Mouse (Mus musculus) adrenal gland, adult 18-20 months (tissue): ENCODE data around the gene Fam166b. TPM values are rescaled to one million over a fixed set of nuclear protein-coding genes. Genes with fewer than 3 reads are reported as not detected.

Source experiments
- DNase-seq, 2 experiments: peaks; one replicate each; pipeline ENCODE4 v3.0.0; 2021 to 2022; ENCODE audit warnings: low spot score in 2 of 2
- long read RNA-seq, 2 experiments: library from polyadenylated mRNA; stranded (forward); transcript quantifications; one replicate each; pipeline ENCODE4 v2.0.0; 2021
- total RNA-seq, 2 experiments: library from RNA; stranded (reverse); gene quantifications; 1 replicate in 1 of 2; 2 replicates in 1 of 2; pipeline ENCODE4 v1.2.3; 2021

Gene Fam166b
- total RNA-seq = not detected
- long read RNA-seq, experiment 1 = 0 reads
- long read RNA-seq, experiment 2 = 0 reads

DNA sequence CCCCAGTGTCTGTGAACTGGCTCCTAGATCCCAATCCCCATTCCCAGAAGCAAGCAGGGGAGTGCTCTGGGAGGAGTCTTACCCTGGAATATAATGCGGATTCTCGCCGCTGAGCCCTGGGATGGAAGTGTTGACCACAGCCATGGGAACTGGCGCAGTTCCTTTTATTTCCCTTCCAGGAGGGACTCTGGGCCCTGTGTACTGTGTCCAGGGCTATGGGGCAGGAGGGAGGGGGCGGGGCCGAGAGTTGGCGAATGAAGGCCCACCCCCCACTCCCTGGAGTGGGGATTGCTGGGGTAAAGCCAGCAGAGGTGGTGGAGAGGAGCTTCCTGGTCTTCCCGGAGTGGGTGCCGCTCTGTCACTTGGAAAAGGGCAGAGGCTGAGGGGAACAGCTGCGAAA lies at the start of gene Fam166b:
TSS of gene Fam166b (minus strand) at position 189 of the 400 bp plus-strand sequence.
- DNase-seq = no peak

DNA sequence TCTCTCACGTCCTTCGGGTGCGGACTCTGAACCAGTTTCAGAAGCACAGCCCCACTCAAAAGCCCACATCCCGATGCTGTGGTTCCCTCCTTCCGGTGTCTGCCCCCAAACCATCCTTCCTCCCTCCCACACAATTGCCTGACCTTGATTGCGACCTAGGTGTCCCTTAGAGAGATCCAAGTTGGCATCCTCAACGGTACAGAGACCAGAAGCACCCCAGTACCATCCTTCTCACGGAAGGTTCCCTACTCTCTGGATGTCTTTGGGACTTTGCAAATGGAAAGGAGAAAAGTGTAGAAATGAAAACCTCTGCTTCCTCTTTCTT lies 49.6 kb upstream of the Fam166b start:
- DNase-seq = no peak

DNA sequence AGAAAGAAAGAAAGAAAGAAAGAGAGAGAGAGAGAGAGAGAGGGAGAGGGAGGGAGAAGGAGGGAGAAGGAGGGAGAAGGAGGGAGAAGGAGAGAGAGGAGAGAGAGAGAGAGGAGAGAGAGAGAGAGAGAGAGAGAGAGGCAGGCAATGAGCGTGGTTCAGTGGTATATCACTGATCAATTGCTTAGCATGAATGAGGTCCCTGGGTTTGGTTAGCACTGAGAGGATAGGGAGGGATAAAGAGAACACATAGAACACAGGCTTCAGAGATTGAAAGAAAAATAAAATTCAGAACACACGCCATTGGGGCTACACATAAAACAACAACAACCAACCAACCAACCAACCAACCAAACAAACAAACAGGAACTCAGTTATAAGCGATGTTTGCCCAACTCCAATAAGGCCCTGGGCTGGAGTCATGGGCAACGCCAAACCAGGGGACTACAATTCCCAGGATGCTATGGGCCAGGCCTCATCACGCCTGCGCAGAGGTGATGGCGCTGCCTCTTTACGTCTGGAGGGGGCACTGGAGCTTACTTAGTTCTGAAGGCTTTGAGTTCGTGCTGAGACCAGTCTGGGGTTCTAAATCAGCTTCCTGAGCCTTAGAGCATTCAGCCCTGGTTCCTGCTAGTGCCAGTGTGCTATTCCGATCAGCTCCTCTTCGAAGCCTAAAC lies 49.1 kb upstream of the Fam166b start:
- DNase-seq = peak; percentile 79 to 81

DNA sequence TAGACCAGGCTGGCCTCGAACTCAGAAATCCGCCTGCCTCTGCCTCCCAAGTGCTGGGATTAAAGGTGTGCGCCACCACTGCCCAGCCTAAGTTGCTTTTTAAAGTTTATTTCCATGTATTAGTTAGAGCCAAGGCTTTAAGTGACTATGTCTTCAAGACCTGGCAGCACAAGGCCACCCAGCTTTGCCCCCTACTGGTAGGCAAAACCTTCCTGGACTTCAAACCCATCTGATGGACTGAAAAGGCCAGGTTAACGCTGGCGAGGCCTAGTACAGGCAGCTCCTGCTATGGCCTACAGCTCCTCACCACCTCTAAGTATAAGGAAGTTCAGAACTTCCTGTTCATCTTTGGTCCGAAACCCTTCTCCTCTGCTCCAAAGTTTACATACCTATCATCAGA lies 47.7 kb upstream of the Fam166b start:
- DNase-seq = no peak

DNA sequence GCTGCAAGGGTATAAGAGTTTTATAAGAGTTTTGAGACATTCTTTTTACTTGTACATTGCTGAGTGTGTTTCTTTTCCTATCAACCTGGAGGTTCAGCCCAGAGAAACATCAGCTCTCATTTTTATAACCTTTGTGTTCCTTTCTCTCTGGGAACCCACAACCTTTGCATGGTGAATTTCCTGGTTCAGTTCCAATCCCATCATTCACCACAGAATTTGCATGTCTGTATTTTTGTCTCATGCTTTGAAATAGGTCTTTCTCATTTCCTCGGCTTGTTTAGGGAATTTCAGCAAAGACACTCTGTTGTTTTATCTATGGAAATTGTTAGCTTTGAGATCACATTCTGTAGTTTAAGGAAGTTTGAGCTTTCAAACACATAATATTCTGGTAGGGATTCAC lies 44.7 kb upstream of the Fam166b start:
- no peak for DNase-seq

DNA sequence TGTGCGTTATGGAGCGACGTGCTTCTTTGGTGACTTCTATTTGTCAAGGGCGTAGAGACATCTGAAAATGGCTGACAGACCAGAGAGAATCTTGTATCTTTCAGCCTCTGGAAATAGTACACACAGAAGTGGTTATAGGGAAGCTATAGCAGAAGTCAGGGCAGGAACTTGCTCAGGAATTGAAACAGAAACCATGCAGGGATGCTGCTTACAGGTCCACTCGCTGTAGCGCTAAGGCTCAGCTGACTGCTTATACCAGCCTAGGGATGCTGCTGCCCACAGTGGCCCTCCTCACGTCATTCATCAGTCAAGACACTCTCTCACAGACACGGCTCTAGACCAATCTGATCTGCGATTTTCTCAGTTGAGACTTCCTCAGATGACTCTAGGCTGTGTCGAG lies 41.4 kb upstream of the Fam166b start:
- no peak for DNase-seq

DNA sequence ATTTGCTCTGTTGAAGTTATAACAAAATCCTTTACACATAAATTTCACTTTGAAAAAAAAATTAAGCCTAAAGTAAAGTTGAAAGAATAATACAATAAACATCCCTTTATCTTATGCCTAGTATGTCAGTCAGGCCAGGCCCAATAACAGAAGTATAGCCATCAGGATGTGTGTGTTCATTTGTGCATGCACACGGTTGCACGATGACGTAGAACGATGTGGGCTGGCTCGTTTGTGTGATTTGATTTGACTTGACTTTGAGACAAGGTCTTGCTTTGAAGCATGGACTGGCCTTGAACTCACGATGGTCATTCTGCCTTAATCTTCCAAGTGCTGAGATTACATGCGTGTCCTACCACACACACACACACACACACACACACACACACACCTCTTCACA lies 37.9 kb upstream of the Fam166b start:
- no peak for DNase-seq

DNA sequence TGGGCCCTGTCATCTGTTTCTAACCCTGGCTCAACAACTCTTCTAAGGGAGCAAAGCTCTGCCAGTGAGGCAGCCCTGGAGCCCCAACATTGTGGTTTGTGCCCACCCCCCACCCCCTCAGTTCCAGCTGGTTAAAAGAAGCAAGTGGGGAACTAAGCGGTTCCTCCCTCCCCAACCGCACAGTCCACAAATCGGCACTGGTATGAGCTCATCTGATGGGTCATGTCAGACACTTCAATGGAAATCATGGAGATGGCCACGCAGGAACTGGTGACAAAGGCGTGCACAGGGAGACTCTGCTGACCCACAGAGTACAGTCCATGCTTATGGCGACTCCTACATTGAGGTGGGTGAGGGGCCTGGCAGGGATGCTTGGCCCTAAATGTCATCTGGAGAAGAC lies 37.0 kb upstream of the Fam166b start:
- DNase-seq = no peak

DNA sequence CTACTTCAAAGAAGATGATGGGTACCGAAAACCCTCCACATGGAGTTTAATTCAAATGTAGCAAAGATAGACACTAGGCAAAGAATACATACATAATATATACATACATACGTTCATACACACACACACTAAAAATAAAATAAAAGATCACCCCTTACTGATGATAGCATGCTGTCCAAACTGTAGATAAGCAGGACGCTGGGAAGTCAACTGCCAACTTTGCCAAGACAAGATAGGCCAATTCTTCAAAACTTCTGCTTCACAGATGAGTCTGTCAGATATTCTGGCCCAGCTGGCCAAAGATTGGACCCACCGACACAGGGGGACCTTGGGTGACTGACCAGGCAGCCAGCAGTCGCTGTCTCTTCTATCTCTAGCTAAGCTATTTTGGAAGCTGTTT lies 34.2 kb upstream of the Fam166b start:
- no peak for DNase-seq

DNA sequence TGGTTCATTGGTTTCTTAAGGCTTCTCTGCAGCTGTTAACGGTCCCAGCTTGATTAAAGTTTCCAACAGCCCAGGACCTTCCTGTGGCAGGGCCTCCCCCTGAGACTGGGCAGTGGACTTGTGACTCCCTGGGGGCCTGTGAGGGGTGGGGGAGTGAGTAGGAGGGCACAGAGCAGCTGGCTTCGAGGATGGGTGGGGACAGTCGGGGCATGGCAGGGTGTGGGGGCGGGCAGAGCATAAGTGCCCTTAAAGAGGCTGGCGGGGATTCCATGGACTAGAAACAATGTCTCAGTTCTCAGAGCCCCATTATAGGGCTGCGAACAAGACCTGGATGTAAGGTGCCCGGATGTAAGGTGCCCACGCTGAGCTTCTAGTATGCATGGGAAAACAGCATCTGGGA lies 28.2 kb upstream of the Fam166b start:
- no peak for DNase-seq

DNA sequence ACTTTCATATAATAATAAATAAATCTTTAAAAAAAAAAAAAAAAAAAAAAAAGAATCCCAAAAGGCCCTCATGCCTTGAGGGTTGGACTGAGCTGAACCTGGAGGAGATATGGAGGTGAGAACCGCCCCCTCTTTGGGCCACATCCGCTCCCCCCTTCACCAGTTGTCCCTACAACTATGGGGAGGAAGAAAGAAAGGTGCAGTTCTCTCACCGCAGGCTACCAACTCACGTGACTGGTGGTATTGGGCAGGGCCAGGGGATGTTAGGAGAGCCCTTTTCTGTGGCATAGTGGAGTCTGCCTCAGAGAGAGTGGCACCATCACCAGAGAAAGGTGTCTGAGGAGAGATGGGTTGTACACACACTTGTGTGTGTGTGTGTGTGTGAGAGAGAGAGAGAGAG lies 27.5 kb upstream of the Fam166b start:
- DNase-seq = no peak

DNA sequence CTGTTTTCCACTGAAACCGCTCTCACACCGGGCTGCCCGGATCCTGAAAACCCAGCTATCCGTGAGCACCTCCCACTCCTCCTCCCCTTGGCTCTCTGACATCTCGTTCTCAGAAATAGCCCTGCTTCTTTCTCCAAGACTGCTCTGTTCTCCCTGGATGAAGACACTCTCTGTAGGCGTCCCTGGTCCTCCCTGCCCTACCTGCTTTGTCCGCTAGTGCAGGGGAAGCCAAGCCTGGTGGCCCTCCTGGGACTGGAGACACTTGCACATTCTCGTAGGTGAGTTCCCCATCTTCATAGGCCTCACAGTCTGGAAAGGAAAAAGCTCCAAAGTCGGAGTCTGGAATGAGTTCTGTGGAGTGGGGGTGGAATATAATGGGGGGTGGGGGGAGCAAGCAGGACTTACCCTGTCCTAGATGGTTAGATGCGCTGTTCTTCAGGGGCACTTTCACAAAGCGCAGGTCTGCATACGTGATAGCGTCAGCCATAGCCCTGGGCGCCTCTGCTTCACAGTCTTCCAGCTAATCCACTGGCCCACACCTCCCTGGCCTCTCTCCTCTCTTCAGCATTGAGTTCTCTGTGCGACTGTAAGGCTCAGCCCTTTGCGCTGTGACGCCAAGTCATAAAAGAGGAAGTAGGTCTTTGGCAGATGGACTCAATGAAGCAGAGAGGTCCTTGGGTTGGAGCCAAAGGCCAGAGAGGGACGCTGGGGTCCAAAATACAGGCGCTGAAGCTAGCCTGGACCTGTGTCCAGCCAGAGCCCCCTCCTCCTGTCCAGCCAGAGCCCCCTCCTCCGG lies 25.3 kb upstream of the Fam166b start, which contains the start of gene Cd72:
TSS of gene Cd72 (minus strand) at position 588 of the 796 bp plus-strand sequence.
- no peak for DNase-seq

DNA sequence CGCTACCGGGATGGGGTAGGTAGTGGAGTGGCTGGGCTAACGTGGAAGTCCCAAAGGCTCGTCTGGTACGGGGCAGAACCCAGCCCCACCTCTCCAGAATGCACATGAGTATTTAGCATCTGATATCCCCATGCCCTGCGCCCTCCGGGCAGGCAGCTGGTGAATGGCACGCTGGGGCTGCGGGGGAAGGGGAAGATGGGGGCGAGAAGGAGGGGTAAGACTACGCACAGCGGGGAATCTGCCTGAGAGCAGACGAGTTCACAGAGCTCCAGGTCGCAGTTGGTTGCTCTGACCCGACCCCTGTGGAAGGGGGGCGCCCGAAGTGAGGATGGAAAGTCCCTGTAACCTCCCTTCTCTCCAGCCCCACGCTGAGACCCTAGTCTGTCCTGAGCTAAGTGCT lies 24.5 kb upstream of the Fam166b start:
- no peak for DNase-seq

DNA sequence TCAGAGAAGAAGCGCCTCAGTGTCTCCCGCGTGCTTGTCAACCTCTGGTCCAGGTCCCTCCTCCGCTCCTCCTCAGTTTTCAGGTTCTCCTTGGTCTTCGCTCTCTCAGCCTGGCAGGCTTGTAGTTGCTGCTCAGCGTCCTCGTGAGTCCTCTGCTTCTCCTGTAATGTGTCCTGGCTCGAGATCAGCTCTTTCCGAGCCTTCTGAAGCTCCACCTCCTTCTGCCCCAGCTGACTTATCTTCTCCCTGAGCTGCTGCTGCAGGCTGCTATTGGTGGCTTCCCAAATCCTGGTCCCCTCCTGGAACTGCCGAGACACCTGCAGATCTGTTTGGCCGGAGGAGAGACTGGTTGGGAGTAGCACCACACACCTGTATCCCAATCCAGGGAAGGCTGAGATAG lies 23.4 kb upstream of the Fam166b start:
- DNase-seq = no peak

DNA sequence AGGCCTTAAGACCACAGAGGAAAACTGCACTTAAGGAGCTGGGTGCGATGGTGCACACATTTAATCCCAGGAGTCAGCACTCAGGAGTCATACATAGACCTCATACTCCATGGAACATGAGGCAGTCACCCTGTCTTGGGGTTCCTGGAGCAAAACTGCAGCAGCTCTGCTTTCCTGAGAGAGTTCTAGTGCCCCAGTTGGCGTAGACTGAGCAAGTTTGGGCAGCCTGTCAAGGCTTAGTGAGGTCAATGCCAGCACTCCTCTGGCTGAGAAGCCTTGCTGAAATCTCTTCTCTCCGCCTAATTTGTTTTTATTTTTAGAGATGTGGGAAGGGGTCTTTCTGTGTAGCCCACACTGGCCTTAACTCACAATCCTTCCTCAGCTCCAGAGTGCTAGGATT lies 19.6 kb upstream of the Fam166b start:
- no peak for DNase-seq

DNA sequence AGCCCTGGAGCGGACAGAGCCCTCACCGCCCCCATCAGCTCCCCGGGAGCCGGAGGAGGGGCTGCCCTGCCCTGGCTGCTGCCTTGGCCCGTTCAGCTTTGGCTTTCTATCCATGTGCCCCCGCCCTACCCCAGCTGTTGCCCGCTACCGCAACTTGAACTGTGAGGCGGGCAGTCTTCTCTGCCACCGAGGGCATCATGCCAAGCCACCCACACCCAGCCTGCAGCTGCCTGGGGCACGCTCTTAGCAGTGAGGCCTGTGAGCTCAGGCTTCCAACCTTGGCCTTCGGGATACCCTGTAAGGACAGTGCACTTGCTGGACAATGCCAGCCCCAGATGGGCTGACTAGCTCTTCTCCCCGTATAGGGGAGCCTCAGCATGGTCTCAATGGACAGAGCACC lies 18.3 kb upstream of the Fam166b start:
- DNase-seq = peak in 1 of 2 experiments; percentile 51

DNA sequence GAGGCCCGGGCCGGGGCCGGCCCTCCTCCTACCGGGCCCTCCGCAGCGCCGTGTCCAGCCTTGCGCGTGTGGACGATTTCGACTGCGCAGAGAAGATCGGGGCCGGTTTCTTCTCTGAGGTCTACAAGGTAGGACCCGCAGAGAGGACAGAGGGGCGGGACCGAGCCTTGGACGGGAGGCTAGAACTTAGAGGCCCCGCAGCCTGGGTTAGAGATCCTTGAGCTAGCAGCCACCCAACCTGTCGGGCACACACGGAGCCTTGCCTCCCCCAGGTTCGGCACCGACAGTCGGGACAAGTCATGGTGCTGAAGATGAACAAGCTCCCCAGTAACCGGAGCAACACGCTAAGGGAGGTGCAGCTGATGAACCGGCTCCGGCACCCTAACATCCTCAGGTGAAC lies 14.6 kb upstream of the Fam166b start:
- no peak for DNase-seq

DNA sequence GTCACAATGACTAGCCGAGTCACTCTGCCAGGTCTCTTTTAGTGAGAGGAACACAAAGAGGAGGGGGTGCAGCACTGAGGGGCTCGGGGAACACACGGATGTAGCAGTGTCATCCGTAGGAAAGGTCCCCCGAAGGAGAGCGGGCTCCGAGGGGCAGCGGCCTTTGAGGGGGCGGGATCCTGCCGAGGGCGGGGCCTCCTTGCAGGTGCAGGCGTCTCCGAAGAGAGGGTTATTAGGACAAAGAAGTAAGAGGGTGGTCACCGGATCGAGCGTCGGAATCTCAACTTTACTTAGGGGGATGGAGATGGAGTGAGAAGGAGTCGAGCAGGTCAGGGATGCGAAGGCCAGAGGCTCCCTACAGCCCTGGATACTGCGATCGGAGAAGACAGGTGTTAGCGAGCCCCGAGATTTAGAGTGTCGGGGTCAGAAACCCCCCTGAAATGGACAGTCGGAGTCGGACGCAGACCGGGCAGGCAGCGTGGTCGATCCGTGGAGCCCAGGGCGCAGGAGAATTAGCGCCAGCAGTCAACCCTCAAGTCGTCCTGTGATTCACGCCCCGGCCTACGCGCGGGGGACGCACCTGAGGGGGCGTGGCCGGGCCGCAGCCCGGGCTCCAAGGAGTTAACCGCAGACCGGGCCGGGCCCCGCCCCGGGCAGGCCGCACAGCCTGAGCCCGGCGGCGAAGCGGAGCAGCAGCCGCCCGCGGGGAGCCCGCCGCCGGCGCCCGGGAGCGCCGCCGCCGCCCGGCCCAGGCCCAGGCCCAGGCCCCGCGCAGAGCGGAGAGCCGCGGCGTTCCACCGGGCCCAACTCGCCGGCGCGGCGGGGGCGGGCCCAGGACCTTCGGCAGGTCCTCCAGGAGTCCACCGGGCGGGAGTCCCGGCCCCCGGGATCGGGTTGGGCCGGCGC lies 13.8 kb upstream of the Fam166b start:
- DNase-seq = peak; percentile 72 to 75

DNA sequence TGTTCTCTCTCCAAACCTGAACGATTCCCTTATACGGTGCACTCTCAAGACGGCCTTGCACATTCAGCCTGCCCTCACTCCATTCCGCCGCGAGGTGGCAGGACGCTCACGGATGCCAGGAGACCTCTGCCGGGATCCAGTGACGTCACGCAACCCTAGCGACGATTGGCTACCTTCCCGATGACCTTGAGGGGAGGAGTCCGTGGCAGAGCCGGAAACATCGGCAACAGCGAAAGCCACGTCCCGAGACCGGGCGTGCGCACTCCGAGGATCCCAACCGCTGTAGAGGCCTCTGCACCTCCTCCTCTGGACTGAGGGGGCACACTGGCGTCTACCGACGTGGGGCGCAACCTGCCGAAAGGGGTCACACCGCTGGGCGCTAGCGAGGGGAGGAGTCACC lies 13.1 kb upstream of the Fam166b start:
- peak; percentile 99 for DNase-seq

DNA sequence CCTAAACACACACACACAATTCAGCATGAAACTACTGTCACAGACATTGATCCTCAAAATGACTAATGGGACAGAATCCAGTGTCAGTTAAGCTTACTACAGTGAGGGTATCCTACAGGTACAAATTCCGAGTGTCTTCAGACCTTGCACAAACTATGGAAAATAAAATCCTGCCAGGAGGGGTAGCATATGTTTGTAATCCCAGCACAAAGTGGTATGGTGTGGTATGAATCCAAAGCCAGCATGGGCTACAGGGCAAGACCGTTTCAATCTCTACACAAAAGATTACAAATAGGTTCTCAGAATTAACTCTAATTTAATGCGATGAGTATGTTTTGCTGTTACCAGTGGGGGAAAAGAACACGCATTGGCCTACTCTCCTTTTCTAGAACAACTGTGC lies 12.7 kb upstream of the Fam166b start, which contains the start of gene Tesk1:
TSS of gene Tesk1 (plus strand) at position 301 of the 400 bp plus-strand sequence.
- DNase-seq = peak in 1 of 2 experiments; percentile 1

DNA sequence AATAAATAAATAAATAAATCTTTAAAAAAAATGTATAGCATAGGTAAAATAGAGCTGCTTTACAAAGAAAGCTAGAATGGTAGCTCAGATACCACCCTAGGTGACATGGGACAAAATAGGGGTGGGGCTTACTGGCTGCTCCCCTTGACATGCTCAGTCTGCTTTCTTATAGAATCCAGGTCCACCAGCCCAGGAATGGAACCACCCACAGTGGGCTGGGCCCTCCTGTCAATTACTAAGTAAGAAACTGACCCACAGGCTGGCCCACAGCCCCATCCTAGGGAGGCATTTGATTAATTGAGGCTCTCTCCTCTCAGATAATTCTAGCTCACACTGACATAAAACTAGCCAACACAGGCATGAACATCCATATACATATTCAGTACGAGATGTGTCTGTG lies 3.9 kb upstream of the Fam166b start:
- no peak for DNase-seq

DNA sequence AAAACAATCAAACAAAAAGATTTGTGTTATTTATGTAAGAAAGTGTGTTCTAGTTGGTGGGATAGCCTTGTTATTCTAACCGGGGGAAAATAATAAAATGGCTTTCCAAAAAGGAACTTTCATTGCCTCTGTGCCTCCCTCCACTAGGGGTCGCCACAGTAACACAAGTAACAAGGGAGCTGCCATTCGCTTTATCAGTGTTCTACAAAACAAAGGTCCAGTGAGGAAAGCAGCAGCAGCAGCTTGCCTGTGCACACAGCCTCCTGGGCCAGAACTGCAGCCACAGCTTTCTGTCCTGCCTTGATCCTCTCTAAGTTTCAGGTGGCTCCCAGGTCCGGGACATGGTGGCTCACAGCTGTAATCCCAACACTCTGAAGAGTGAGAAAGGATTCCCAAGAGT lies 2.8 kb upstream of the Fam166b start:
- peak; percentile 79 to 82 for DNase-seq
